Mouse (Mus musculus): ENCODE results near the gene Celf5.

The Celf5 gene

GRCm38 (mm10) chr10:81413310-81414261 lies 68.9 kb downstream of the Celf5 start:
- DNase-seq (ENCODE audit: low read depth), result no peak

GRCm38 (mm10) chr10:81412586-81413309 lies 69.8 kb downstream of the Celf5 start:
- no peak for DNase-seq (ENCODE audit: low read depth)

GRCm38 (mm10) chr10:81411471-81412400 lies 70.8 kb downstream of the Celf5 start:
- DNase-seq (ENCODE audit: low read depth), result no peak

GRCm38 (mm10) chr10:81410981-81411380 lies 71.5 kb downstream of the Celf5 start:
- no peak for DNase-seq (ENCODE audit: low read depth)

GRCm38 (mm10) chr10:81410350-81410749 lies 72.2 kb downstream of the Celf5 start:
- DNase-seq (ENCODE audit: low read depth), result no peak

GRCm38 (mm10) chr10:81409330-81409729 lies 73.2 kb downstream of the Celf5 start:
- no peak for DNase-seq (ENCODE audit: low read depth)
